Mouse (Mus musculus): ENCODE results near the gene Hist1h2an. TPM values are rescaled to one million over a fixed set of nuclear protein-coding genes. Genes with fewer than 3 reads are reported as not detected.
"Not testable (repeated sequence)": the region's sequence is repeated elsewhere in the genome, so short reads cannot be mapped to it uniquely, and the experiment has no call there.

Gene Hist1h2an
- polyA plus RNA-seq, 1 experiment from 2014 or later: 5.0 TPM

DNA sequence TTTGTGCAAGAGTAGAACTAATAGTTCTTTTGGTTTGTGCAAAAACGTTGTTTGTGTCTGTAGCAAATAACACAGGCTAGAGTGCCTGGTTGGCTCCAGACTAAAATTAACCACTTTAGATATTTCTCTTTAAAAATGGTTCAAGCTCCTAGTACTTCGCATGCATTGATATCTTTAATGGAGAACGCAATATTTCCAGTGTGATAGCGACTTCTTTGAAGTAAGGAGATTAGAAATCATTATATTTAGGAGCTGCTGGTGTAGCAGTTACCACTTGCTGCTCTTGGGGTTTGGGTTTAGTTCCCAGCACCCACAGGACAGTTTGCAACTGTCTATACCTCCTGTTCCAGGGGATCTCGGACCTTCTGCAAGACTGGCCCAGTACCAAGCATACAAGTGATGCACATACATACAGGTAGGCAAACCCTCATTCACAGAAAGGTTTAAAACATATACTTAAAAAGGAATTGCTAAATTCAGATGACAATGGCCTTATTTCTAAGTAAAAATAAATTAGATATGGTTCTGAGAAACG lies 5.9 kb downstream of the Hist1h2an start:
- peaks cover 5% of the 10 kb centered on the region; the same call in 1 of the 2 replicates for H3K4me1 ChIP-seq (replicated peaks; ENCODE audit: control insufficient read depth, insufficient read depth, low read length)
- H3K27ac ChIP-seq (ENCODE audit: low read depth, low read length): peak overlapping the region; percentile 99
- 43% methylated on average over 6 of the region's 6 CpGs for WGBS
- DNase-seq (ENCODE audit: low spot score) (no peak), ATAC-seq (replicated peaks; ENCODE audit: low FRiP score) (no peak)
- no peaks in the 10 kb centered on the region for H3K36me3 ChIP-seq (ENCODE audit: control insufficient read depth, insufficient read depth, low read length)
- H3K9ac ChIP-seq (ENCODE audit: low read length): no peak overlapping the region
- peak overlapping the region; percentile 76 for H3K4me2 ChIP-seq (ENCODE audit: low read depth, low read length, severe bottlenecking)
- H3K9me3 ChIP-seq (ENCODE audit: control insufficient read depth, low read length): no peaks in the 10 kb centered on the region
- no peaks in the 10 kb centered on the region for H3K27me3 ChIP-seq (ENCODE audit: control insufficient read depth, insufficient read depth, low read length)
- no peak overlapping the region for H3K4me3 ChIP-seq (ENCODE audit: low read depth, low read length)

DNA sequence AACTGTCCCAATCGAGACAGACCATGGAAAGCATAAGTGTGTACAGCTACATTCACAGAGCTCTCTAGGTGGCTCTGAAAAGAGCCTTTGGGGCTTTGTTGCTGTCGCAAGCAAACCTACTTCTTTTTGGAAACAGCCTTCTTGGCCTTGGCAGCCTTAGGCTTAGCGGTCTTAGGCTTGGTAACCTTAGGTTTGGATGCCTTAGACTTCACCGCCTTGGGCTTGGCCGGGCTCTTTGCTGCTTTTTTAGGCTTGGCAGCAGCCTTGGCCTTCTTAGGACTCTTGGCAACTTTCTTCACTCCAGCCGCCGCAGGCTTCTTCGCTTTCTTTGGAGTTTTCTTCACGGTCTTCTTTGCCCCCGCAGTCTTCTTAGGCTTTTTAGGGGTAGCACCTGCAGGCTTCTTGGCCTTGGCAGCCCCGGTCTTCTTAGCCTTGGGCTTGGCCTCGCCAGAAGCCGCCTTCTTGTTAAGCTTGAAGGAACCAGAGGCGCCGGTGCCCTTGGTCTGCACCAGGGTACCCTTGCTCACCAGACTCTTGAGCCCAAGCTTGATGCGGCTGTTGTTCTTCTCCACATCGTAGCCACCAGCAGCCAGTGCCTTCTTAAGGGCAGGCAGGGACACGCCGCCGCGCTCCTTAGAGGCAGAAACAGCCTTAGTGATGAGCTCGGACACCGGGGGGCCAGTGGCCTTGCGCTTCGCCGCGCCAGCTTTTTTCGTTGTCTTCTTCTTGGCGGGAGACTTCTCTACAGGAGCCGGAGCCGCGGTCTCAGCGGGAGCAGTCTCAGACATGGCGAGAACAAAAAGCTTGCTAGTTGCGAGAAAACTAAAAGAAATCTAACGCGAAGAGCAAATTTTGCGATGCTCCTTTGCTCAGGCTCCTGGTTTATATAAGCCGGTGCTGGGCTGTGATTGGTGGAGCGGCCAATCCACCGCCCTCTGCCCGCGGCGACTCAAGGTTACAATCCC lies 7.0 kb downstream of the Hist1h2an start, which contains the start of gene Hist1h1b:
Gene Hist1h1b, minus strand, starts transcription at position 859 of the 965 bp plus-strand sequence.
- H3K4me1 ChIP-seq (replicated peaks; ENCODE audit: control insufficient read depth, insufficient read depth, low read length): 0 out of 2 replicates have a peak, but pooled peaks cover 3% of the 10 kb centered on the region
- H3K9me3 ChIP-seq (ENCODE audit: control insufficient read depth, low read length): no peaks in the 10 kb centered on the region
- no peaks in the 10 kb centered on the region for H3K27me3 ChIP-seq (ENCODE audit: control insufficient read depth, insufficient read depth, low read length)
- peak; percentile 88 for DNase-seq (ENCODE audit: low spot score)
- H3K36me3 ChIP-seq (ENCODE audit: control insufficient read depth, insufficient read depth, low read length): no peaks in the 10 kb centered on the region
- H3K27ac ChIP-seq (ENCODE audit: low read depth, low read length): peak within 1 kb of the TSS; percentile 99
- ATAC-seq (replicated peaks; ENCODE audit: low FRiP score): peak; percentile 55
- H3K4me3 ChIP-seq (ENCODE audit: low read depth, low read length): peak within 1 kb of the TSS; percentile 54
- under 1% methylated on average over 44 of the region's 44 CpGs for WGBS
- H3K4me2 ChIP-seq (ENCODE audit: low read depth, low read length, severe bottlenecking): peak within 1 kb of the TSS; percentile 76
- peak within 1 kb of the TSS; percentile 91 for H3K9ac ChIP-seq (ENCODE audit: low read length)

DNA sequence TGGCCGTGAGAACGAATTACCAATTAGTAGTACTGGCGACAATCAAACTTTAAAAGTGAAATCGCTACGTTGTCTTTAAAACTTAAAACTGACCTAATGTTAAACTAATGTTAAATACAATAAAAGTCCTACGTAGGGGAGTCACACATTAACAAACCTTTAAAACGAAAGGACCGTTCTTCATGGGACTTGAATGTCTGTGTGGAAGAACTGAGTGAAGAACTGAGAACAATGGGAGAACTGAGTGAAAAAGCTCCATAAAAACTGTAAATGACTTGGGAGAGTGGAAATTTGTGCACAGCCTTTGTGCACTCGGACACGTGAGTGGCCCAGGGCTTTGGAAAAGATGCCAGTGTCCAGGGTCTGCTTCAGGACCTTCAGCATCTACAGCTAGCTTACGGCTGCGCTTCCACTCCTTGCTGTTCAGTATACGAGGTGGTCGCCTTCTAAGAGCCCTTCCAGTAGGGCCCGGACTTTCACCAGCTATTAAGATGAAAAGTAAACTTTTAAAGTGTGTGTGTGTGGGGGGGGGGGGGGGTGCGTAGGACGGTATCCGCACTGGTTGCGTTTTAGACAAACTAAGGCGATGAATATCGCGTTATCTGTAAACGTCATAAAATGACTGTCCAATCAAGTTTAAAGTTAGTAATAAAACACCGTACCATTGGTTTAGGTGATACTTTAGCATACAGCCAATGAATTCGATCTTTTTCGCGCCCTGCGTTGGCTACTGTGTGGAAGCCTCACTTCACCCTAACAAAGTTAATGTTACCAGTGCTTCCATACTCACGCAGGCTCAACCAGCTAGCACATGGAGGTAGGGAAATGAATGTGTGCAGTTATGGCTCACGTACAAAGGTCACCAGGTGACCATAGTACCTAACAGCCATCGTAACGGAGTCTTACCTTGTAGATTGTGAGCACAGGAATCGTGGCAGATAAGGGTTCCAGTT lies 7.9 kb downstream of the Hist1h2an start:
- H3K27me3 ChIP-seq (ENCODE audit: control insufficient read depth, insufficient read depth, low read length): no peaks in the 10 kb centered on the region
- no peaks in the 10 kb centered on the region for H3K9me3 ChIP-seq (ENCODE audit: control insufficient read depth, low read length)
- peak overlapping the region; percentile 91 for H3K9ac ChIP-seq (ENCODE audit: low read length)
- no peaks in the 10 kb centered on the region for H3K4me1 ChIP-seq (replicated peaks; ENCODE audit: control insufficient read depth, insufficient read depth, low read length)
- ATAC-seq (replicated peaks; ENCODE audit: low FRiP score) (peak; percentile 77), DNase-seq (ENCODE audit: low spot score) (peak; percentile 83)
- H3K27ac ChIP-seq (ENCODE audit: low read depth, low read length): peak overlapping the region; percentile 99
- H3K36me3 ChIP-seq (ENCODE audit: control insufficient read depth, insufficient read depth, low read length): no peaks in the 10 kb centered on the region
- H3K4me3 ChIP-seq (ENCODE audit: low read depth, low read length): peak overlapping the region; percentile 54
- peak overlapping the region; percentile 76 for H3K4me2 ChIP-seq (ENCODE audit: low read depth, low read length, severe bottlenecking)
- WGBS: 5% methylated on average over 33 of the region's 33 CpGs

DNA sequence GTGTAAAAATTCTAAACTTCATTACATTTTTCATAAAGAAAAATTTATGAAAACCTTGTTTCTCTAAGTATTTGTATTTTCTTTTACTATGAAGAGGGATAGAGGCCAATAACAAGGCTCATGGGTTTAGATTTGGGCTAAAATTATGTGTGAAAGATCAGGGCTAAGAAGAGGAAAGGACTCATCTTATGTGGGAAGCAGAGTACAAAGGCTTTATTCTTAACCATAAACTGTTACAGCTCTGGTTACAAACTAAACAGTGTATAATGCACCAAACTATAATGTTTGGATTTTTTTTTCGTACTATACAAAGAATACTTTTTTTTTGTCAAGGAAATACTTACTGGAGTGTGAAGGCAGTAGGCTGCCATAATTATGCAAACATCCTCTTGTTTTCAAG lies 31.3 kb downstream of the Hist1h2an start:
- DNase-seq (ENCODE audit: low spot score): no peak
- no peak overlapping the region for H3K27ac ChIP-seq (ENCODE audit: low read depth, low read length)
- H3K36me3 ChIP-seq (ENCODE audit: control insufficient read depth, insufficient read depth, low read length): no peaks in the 10 kb centered on the region
- H3K4me1 ChIP-seq (replicated peaks; ENCODE audit: control insufficient read depth, insufficient read depth, low read length): peaks cover 3% of the 10 kb centered on the region; the same call in 1 of the 2 replicates
- H3K9me3 ChIP-seq (ENCODE audit: control insufficient read depth, low read length): no peaks in the 10 kb centered on the region
- no peak for ATAC-seq (replicated peaks; ENCODE audit: low FRiP score)
- WGBS: 78% methylated on average over 1 of the region's 1 CpGs
- no peaks in the 10 kb centered on the region for H3K27me3 ChIP-seq (ENCODE audit: control insufficient read depth, insufficient read depth, low read length)
- H3K4me2 ChIP-seq (ENCODE audit: low read depth, low read length, severe bottlenecking): no peak overlapping the region
- H3K4me3 ChIP-seq (ENCODE audit: low read depth, low read length): no peak overlapping the region
- H3K9ac ChIP-seq (ENCODE audit: low read length): no peak overlapping the region

DNA sequence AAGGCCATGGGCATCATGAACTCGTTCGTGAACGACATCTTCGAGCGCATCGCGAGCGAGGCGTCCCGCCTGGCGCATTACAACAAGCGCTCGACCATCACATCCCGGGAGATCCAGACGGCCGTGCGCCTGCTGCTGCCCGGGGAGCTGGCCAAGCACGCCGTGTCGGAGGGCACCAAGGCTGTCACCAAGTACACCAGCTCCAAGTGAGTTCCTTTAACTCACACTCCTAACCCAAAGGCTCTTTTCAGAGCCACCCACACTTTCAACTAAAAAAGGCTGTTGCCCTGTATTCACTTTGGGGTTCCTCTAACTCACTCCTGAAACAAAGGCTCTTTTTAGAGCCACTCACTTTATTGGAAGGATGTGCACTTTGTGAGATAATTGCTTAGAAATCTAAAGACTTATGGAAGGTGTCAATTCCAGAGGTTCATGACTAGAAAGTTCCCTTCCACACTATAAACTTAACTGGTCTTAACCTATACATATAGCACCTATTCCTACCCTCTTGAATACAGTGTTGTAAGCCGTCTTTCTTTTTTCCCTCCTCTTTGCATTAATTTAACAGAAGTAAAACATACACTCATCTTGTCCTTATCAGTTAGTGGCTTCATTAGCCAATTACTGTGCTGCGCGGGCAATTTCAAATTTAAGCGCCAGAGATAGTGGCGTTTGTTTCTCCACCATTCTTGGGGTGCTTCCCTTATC lies 32.6 kb downstream of the Hist1h2an start:
- H3K4me1 ChIP-seq (replicated peaks; ENCODE audit: control insufficient read depth, insufficient read depth, low read length); H3K36me3 ChIP-seq (ENCODE audit: control insufficient read depth, insufficient read depth, low read length); DNase-seq (ENCODE audit: low spot score); H3K9me3 ChIP-seq (ENCODE audit: control insufficient read depth, low read length); H3K27me3 ChIP-seq (ENCODE audit: control insufficient read depth, insufficient read depth, low read length): not testable (repeated sequence)
- WGBS: under 1% methylated on average over 23 of the region's 26 CpGs
- H3K9ac ChIP-seq (ENCODE audit: low read length): peak overlapping the region; percentile 67
- H3K4me2 ChIP-seq (ENCODE audit: low read depth, low read length, severe bottlenecking): peak overlapping the region; percentile 51
- peak overlapping the region; percentile 41 for H3K4me3 ChIP-seq (ENCODE audit: low read depth, low read length)
- 0 out of 2 replicates have a peak, but pooled peaks have one; percentile 0 for ATAC-seq (replicated peaks; ENCODE audit: low FRiP score)
- peak overlapping the region; percentile 92 for H3K27ac ChIP-seq (ENCODE audit: low read depth, low read length)

DNA sequence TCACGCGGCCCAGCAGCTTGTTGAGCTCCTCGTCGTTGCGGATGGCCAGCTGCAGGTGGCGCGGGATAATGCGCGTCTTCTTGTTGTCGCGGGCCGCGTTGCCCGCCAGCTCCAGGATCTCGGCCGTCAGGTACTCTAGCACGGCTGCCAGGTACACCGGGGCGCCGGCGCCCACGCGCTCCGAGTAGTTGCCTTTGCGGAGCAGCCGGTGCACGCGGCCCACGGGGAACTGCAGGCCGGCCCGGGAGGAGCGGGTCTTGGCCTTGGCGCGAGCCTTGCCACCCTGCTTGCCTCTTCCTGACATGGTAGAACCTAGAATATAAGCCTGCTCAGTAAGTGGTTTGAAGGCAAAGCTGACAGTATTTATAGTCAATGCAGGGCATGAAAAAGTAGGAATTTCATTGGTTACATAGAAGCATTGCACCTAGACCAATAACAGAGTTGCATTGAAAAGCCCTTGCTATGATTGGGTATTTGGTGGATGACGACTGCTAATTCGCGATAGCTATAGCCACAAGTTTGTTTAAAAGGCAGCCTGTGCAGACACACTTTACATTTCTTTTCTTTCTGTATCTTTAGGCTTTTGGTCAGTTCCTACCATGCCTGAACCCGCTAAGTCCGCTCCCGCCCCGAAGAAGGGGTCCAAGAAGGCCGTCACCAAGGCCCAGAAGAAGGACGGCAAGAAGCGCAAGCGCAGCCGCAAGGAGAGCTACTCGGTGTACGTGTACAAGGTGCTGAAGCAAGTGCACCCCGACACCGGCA lies 33.3 kb downstream of the Hist1h2an start, which contains the start of the genes Hist1h2ak and Hist1h2bn:
Gene Hist1h2ak, minus strand, starts transcription at position 304 of the 762 bp plus-strand sequence.
Gene Hist1h2bn, plus strand, starts transcription at position 600 of the 762 bp plus-strand sequence.
- H3K9me3 ChIP-seq (ENCODE audit: control insufficient read depth, low read length); H3K36me3 ChIP-seq (ENCODE audit: control insufficient read depth, insufficient read depth, low read length); H3K27me3 ChIP-seq (ENCODE audit: control insufficient read depth, insufficient read depth, low read length); H3K4me1 ChIP-seq (replicated peaks; ENCODE audit: control insufficient read depth, insufficient read depth, low read length): not testable (repeated sequence)
- Histone ChIP-seq H3K27ac (ENCODE audit: low read depth, low read length) (peak within 1 kb of the TSS; percentile 93), H3K4me3 (ENCODE audit: low read depth, low read length) (peak within 1 kb of the TSS; percentile 41), H3K4me2 (ENCODE audit: low read depth, low read length, severe bottlenecking) (peak within 1 kb of the TSS; percentile 65), H3K9ac (ENCODE audit: low read length) (peak within 1 kb of the TSS; percentile 67)
- DNase-seq (ENCODE audit: low spot score) (peak; percentile 82), ATAC-seq (replicated peaks; ENCODE audit: low FRiP score) (peak; percentile 93)
- WGBS: under 1% methylated on average over 30 of the region's 50 CpGs

DNA sequence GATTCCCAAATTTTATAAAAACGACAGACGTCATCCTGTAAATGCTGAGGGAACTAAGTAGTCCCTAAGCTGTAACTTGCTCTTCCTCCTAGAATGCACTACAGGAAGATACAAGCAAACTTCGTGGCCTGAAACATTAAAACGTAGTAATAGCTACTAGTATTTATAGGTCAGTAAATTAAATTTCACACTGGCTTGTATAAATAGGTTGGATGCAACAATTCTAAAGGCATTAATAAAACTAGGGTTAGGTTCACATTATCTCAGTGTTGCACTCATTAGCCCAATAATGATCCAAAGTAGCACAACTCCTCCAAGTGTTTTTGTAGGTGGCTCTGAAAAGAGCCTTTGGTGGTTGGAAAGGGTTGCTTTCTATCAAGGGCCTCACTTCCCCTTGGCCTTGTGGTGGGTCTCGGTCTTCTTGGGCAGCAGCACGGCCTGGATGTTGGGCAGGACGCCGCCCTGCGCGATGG lies 33.9 kb downstream of the Hist1h2an start:
- Histone ChIP-seq H3K27ac (ENCODE audit: low read depth, low read length) (peak overlapping the region; percentile 93), H3K4me1 (replicated peaks; ENCODE audit: control insufficient read depth, insufficient read depth, low read length) (peaks cover 3% of the 10 kb centered on the region; the same call in 1 of the 2 replicates), H3K36me3 (ENCODE audit: control insufficient read depth, insufficient read depth, low read length) (no peaks in the 10 kb centered on the region), H3K9ac (ENCODE audit: low read length) (peak overlapping the region; percentile 67), H3K4me2 (ENCODE audit: low read depth, low read length, severe bottlenecking) (peak overlapping the region; percentile 65), H3K27me3 (ENCODE audit: control insufficient read depth, insufficient read depth, low read length) (no peaks in the 10 kb centered on the region), H3K4me3 (ENCODE audit: low read depth, low read length) (peak overlapping the region; percentile 37), H3K9me3 (ENCODE audit: control insufficient read depth, low read length) (no peaks in the 10 kb centered on the region)
- DNase-seq (ENCODE audit: low spot score) (no peak), ATAC-seq (replicated peaks; ENCODE audit: low FRiP score) (no peak)
- 3% methylated on average over 10 of the region's 10 CpGs for WGBS

Data from forebrain, embryonic 11.5 days (tissue).